Mouse (Mus musculus) megakaryocyte, embryonic 14.5 days (primary cell): ENCODE data around the gene Esrra.

Experiments used
- FLI1 ChIP-seq: IDR thresholded peaks from 2 replicates; pipeline ENCODE4 v1.6.1; 2012; ENCODE audit warnings: low read length, inconsistent platforms, mixed read lengths
- GATA1 ChIP-seq: IDR thresholded peaks from 3 replicates; pipeline ENCODE4 v1.6.1; 2012; ENCODE audit warnings: mixed read lengths, low read length, inconsistent platforms, borderline replicate concordance

GRCm38 (mm10) chr19:6941372-6942248 lies 20.0 kb upstream of the Esrra start, which contains the start of gene Bad:
- no peak for TF ChIP-seq GATA1
- no peak for TF ChIP-seq FLI1
